ENCODE assay signal across 8 mouse cellular contexts in genomic region chr11:98323933-98324332, GRCm38 (mm10). TPM values are rescaled to one million over a fixed set of nuclear protein-coding genes. Genes with fewer than 3 reads are reported as not detected.
A peak's percentile ranks its signal among the peaks of the same experiment; 100 is the strongest.
DNase-seq lines count a peak whose midpoint lies in the region; ATAC-seq and TF ChIP-seq lines count a peak whose summit lies in the region.
"Had no signal": no experiment of that assay in that cellular context is flagged by ENCODE, and none has a peak within 500 bp of the region (broad histone marks: within the 10 kb centered on the region; RNA-seq: fewer than 3 reads in every experiment).

No protein-coding gene starts in this region.

- no peak for ATAC-seq in lung, embryonic 14.5 days (ENCODE audit: insufficient read depth)
- ATAC-seq in forebrain, embryonic 15.5 days (replicated peaks) = no peak
- no peak for ATAC-seq in neural tube, embryonic 11.5 days (ENCODE audit: insufficient read depth, low FRiP score, low TSS enrichment)
- no peak for ATAC-seq in liver, embryonic 11.5 days (replicated peaks; ENCODE audit: low FRiP score)

- H3K4me2 ChIP-seq in lung, embryonic 14.5 days = no peak overlapping the region
- peak overlapping the region; percentile 40 for H3K4me2 ChIP-seq in forebrain, embryonic 15.5 days (replicated peaks)
- no peak overlapping the region for H3K4me2 ChIP-seq in neural tube, embryonic 11.5 days (ENCODE audit: low read depth)
- H3K4me2 ChIP-seq in liver, embryonic 11.5 days = no peak overlapping the region

- H3K36me3 ChIP-seq in lung, embryonic 14.5 days (ENCODE audit: insufficient read depth) = no peaks in the 10 kb centered on the region
- no peaks in the 10 kb centered on the region for H3K36me3 ChIP-seq in forebrain, embryonic 15.5 days
- H3K36me3 ChIP-seq in neural tube, embryonic 11.5 days (ENCODE audit: control insufficient read depth, insufficient read depth, low read length) = no peaks in the 10 kb centered on the region
- H3K36me3 ChIP-seq in liver, embryonic 11.5 days (ENCODE audit: control insufficient read depth, insufficient read depth, low read length) = no peaks in the 10 kb centered on the region

- DNase-seq in lung, embryonic 14.5 days = peak; percentile 75
- no peak for DNase-seq in lung, adult 18-20 months
- peak; percentile 46 for DNase-seq in cerebellum, adult 8-10 months
- DNase-seq in neural tube, embryonic 11.5 days (ENCODE audit: low spot score) = peak; percentile 49
- no peak for DNase-seq in right cerebral cortex, postnatal 4 days
- DNase-seq in liver, embryonic 11.5 days (ENCODE audit: low spot score) = no peak

- H3K27me3 ChIP-seq in lung, embryonic 14.5 days (ENCODE audit: insufficient read depth, low read length) = peaks cover 99% of the 10 kb centered on the region
- peaks cover 67% of the 10 kb centered on the region for H3K27me3 ChIP-seq in forebrain, embryonic 15.5 days
- H3K27me3 ChIP-seq in neural tube, embryonic 11.5 days (ENCODE audit: control insufficient read depth, insufficient read depth, low read length) = peaks cover 98% of the 10 kb centered on the region
- H3K27me3 ChIP-seq in liver, embryonic 11.5 days (replicated peaks; ENCODE audit: control insufficient read depth, insufficient read depth, low read length) = peaks cover 99% of the 10 kb centered on the region

- WGBS in lung, embryonic 14.5 days = 2% methylated on average over 9 of the region's 9 CpGs
- under 1% methylated on average over 9 of the region's 9 CpGs for WGBS in forebrain, embryonic 15.5 days
- 1% methylated on average over 9 of the region's 9 CpGs for WGBS in neural tube, embryonic 11.5 days
- 5% methylated on average over 9 of the region's 9 CpGs for WGBS in liver, embryonic 11.5 days

- H3K4me1 ChIP-seq in lung, embryonic 14.5 days (ENCODE audit: insufficient read depth) = no peaks in the 10 kb centered on the region
- peaks cover 71% of the 10 kb centered on the region for H3K4me1 ChIP-seq in forebrain, embryonic 15.5 days
- peaks cover 9% of the 10 kb centered on the region for H3K4me1 ChIP-seq in neural tube, embryonic 11.5 days (ENCODE audit: control insufficient read depth, insufficient read depth, low read length)
- H3K4me1 ChIP-seq in liver, embryonic 11.5 days (replicated peaks; ENCODE audit: control insufficient read depth, insufficient read depth, low read length) = peaks cover 4% of the 10 kb centered on the region; the same call in 1 of the 2 replicates

- no peaks in the 10 kb centered on the region for H3K9me3 ChIP-seq in lung, embryonic 14.5 days (ENCODE audit: low read depth, low read length)
- H3K9me3 ChIP-seq in forebrain, embryonic 15.5 days = no peaks in the 10 kb centered on the region
- no peaks in the 10 kb centered on the region for H3K9me3 ChIP-seq in neural tube, embryonic 11.5 days (ENCODE audit: control insufficient read depth, low read length)
- H3K9me3 ChIP-seq in liver, embryonic 11.5 days (ENCODE audit: control insufficient read depth, low read length) = no peaks in the 10 kb centered on the region
- H3K9me3 ChIP-seq: megakaryocyte, embryonic 14.5 days had no signal

- H3K27ac ChIP-seq in lung, embryonic 14.5 days (ENCODE audit: low read depth) = no peak overlapping the region
- H3K27ac ChIP-seq in forebrain, embryonic 15.5 days (replicated peaks) = peak overlapping the region; percentile 97
- H3K27ac ChIP-seq in neural tube, embryonic 11.5 days (ENCODE audit: low read depth, low read length) = no peak overlapping the region
- H3K27ac ChIP-seq in liver, embryonic 11.5 days (ENCODE audit: low read depth, low read length) = no peak overlapping the region

- TF ChIP-seq CTCF in lung, embryonic 14.5 days (IDR thresholded peaks at IDR 0.05; ENCODE audit: low read depth) = no peak

- H3K9ac ChIP-seq in lung, embryonic 14.5 days = no peak overlapping the region
- H3K9ac ChIP-seq in forebrain, embryonic 15.5 days (replicated peaks) = peak overlapping the region; percentile 64
- H3K9ac ChIP-seq in neural tube, embryonic 11.5 days (ENCODE audit: low read length) = no peak overlapping the region
- H3K9ac ChIP-seq in liver, embryonic 11.5 days (ENCODE audit: low read depth, low read length) = no peak overlapping the region

- no peak overlapping the region for H3K4me3 ChIP-seq in lung, embryonic 14.5 days (ENCODE audit: low read depth, low read length)
- peak overlapping the region; percentile 9 for H3K4me3 ChIP-seq in forebrain, embryonic 15.5 days
- no peak overlapping the region for H3K4me3 ChIP-seq in neural tube, embryonic 11.5 days (ENCODE audit: low read depth, low read length)
- H3K4me3 ChIP-seq in liver, embryonic 11.5 days (ENCODE audit: low read depth, low read length) = no peak overlapping the region
- H3K4me3 ChIP-seq: megakaryocyte, embryonic 14.5 days had no signal

RNA-seq across cellular contexts. Expression of gene Neurod2, which starts 5.5 kb away (rescaled TPM):
- polyA plus RNA-seq in lung, embryonic 14.5 days (2014; fragmentation: Nextera tagmentation; extraction: Ambion mirVana) = not detected in 2 replicates
- polyA plus RNA-seq in forebrain, embryonic 15.5 days (2015; fragmentation: Nextera tagmentation; extraction: Ambion mirVana) = 142 and 148 TPM in 2 replicates
- polyA plus RNA-seq in neural tube, embryonic 11.5 days (2014; fragmentation: Nextera tagmentation; extraction: Ambion mirVana) = 1.2 TPM in 2 replicates
- polyA plus RNA-seq in liver, embryonic 11.5 days (2014; fragmentation: Nextera tagmentation; extraction: Ambion mirVana) = 0.10 and 0.18 TPM in 2 replicates

RNA-seq across cellular contexts. Expression of gene Ppp1r1b, which starts 24.3 kb away (rescaled TPM):
- 0.53 and 1.3 TPM in 2 replicates for polyA plus RNA-seq in lung, embryonic 14.5 days (2014; fragmentation: Nextera tagmentation; extraction: Ambion mirVana)
- 49.6 and 60.4 TPM in 2 replicates for polyA plus RNA-seq in forebrain, embryonic 15.5 days (2015; fragmentation: Nextera tagmentation; extraction: Ambion mirVana)
- polyA plus RNA-seq in neural tube, embryonic 11.5 days (2014; fragmentation: Nextera tagmentation; extraction: Ambion mirVana) = 0.15 TPM in 1 of 2 replicates, not detected in the other
- polyA plus RNA-seq in liver, embryonic 11.5 days (2014; fragmentation: Nextera tagmentation; extraction: Ambion mirVana) = 0.38 TPM in 1 of 2 replicates, not detected in the other

RNA-seq across cellular contexts. Expression of gene Stard3, which starts 34.2 kb away (rescaled TPM):
- 38.2 and 42.7 TPM in 2 replicates for polyA plus RNA-seq in lung, embryonic 14.5 days (2014; fragmentation: Nextera tagmentation; extraction: Ambion mirVana)
- 53.2 and 56.5 TPM in 2 replicates for polyA plus RNA-seq in forebrain, embryonic 15.5 days (2015; fragmentation: Nextera tagmentation; extraction: Ambion mirVana)
- 39.7 and 45.6 TPM in 2 replicates for polyA plus RNA-seq in neural tube, embryonic 11.5 days (2014; fragmentation: Nextera tagmentation; extraction: Ambion mirVana)
- polyA plus RNA-seq in liver, embryonic 11.5 days (2014; fragmentation: Nextera tagmentation; extraction: Ambion mirVana) = 25.3 and 28.9 TPM in 2 replicates

RNA-seq across cellular contexts. Expression of gene Tcap, which starts 59.7 kb away (rescaled TPM):
- 3.8 TPM in 1 of 2 replicates, not detected in the other for polyA plus RNA-seq in lung, embryonic 14.5 days (2014; fragmentation: Nextera tagmentation; extraction: Ambion mirVana)
- 0.18 and 0.20 TPM in 2 replicates for polyA plus RNA-seq in forebrain, embryonic 15.5 days (2015; fragmentation: Nextera tagmentation; extraction: Ambion mirVana)
- polyA plus RNA-seq in neural tube, embryonic 11.5 days (2014; fragmentation: Nextera tagmentation; extraction: Ambion mirVana) = 3.1 and 3.9 TPM in 2 replicates
- 0.65 and 0.89 TPM in 2 replicates for polyA plus RNA-seq in liver, embryonic 11.5 days (2014; fragmentation: Nextera tagmentation; extraction: Ambion mirVana)

Comparison
In these comparisons a context has a peak if more than half of its experiments do, and no peak if none do; other contexts are left out.
1. DNase-seq: peak in lung, embryonic 14.5 days (single experiment), cerebellum, adult 8-10 months (single experiment) and neural tube, embryonic 11.5 days (single experiment); none in lung, adult 18-20 months (0 of 2), right cerebral cortex, postnatal 4 days (single experiment) and liver, embryonic 11.5 days (single experiment).
2. RNA of gene Neurod2, which starts 5.5 kb away (polyA plus RNA-seq): 142 to 148 TPM in forebrain, embryonic 15.5 days; 1.2 TPM in neural tube, embryonic 11.5 days, 0.10 to 0.18 TPM in liver, embryonic 11.5 days and not detected in lung, embryonic 14.5 days; every median in the first group is over 10 times any median in the second.
3. RNA of gene Ppp1r1b, which starts 24.3 kb away (polyA plus RNA-seq): 49.6 to 60.4 TPM in forebrain, embryonic 15.5 days; 0.53 to 1.3 TPM in lung, embryonic 14.5 days, 0.38 TPM in liver, embryonic 11.5 days and 0.15 TPM in neural tube, embryonic 11.5 days; every median in the first group is over 10 times any median in the second.